In the genomic region with DNA sequence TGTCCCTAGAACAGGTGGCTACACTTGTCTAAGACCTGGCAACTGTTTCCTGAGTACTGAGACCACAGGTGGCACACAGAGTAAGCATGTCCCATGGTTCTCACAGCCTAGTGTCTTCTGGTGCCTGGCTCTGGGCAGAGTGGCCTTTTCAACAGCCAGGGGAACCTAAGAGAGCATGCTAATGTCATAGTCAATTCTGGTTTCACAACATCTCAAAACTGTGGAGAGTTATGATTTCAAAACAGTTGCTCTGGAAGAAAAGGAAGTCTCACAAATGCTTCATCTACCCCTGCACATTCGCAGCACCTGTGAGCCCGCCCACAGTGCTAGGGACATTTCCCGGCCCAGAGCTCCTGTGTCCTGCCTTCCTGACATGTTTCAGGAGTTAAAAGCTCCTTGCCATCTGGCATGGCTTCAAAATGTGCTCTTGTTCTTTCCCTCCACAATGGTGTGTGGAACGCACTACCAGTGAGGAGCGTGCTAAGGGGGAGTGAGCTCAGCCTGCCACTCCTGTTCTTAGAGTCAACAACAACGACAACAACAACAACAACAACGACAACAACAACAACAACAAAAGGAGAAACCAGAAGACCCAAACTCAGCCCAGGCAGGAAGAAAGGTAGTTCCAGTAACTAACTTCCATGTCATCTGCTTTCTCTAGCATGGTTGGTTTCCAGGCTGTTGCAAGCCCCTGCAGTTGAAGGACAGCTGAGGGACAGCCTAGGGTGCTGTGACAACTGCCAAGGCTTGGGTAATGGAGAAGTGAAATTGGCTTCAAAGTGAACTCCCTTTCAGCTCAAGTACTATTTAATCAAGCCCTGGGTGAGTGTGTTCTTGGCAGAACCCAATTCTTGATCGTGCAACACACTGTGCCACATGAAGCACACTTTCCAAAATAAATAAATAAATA, we compare ENCODE assay signal across 17 mouse cellular contexts. TPM values are rescaled to one million over a fixed set of nuclear protein-coding genes. Genes with fewer than 3 reads are reported as not detected.
DNase-seq lines count a peak whose midpoint lies in the region; ATAC-seq and TF ChIP-seq lines count a peak whose summit lies in the region.
"Had no signal": no experiment of that assay in that cellular context is flagged by ENCODE, and none has a peak within 500 bp of the region (broad histone marks: within the 10 kb centered on the region; RNA-seq: fewer than 3 reads in every experiment).

No protein-coding gene starts in this region.

- no peak for TF ChIP-seq CTCF in lung, postnatal 0 days (IDR thresholded peaks at IDR 0.05)
- TF ChIP-seq CTCF in lung, adult 2 months (IDR thresholded peaks at IDR 0.05; ENCODE audit: insufficient read depth, low read length): no peak
- no peak for TF ChIP-seq CTCF in bone marrow macrophage, adult 2 months (IDR thresholded peaks at IDR 0.05; ENCODE audit: low read depth, low read length)

- WGBS in lung, postnatal 0 days: 53% methylated on average over 8 of the region's 8 CpGs
- 56% methylated on average over 8 of the region's 8 CpGs for WGBS in lung, adult 2 months
- 84% methylated on average over 8 of the region's 8 CpGs for WGBS in liver, embryonic 13.5 days (ENCODE audit: insufficient replicate concordance)

- H3K4me1 ChIP-seq in lung, postnatal 0 days (ENCODE audit: insufficient read depth, low read depth, low read length): 0 out of 2 replicates have a peak, but pooled peaks cover 2% of the 10 kb centered on the region
- H3K4me1 ChIP-seq in lung, adult 2 months (ENCODE audit: control insufficient read depth, insufficient read depth, low read length): peaks cover 9% of the 10 kb centered on the region
- H3K4me1 ChIP-seq in bone marrow macrophage, adult 2 months (ENCODE audit: control insufficient read depth, insufficient read depth, low read length): peaks cover 70% of the 10 kb centered on the region
- H3K4me1 ChIP-seq in liver, embryonic 13.5 days (replicated peaks): peaks cover 64% of the 10 kb centered on the region
- H3K4me1 ChIP-seq: embryonic facial prominence, embryonic 10.5 days; forebrain, embryonic 10.5 days; hindbrain, embryonic 10.5 days; midbrain, embryonic 12.5 days had no signal

- H3K4me2 ChIP-seq in lung, postnatal 0 days (replicated peaks; ENCODE audit: low read depth, low read length): no peak overlapping the region
- no peak overlapping the region for H3K4me2 ChIP-seq in liver, embryonic 13.5 days
- H3K4me2 ChIP-seq: midbrain, embryonic 12.5 days had no signal

- H3K4me3 ChIP-seq in lung, postnatal 0 days (ENCODE audit: low read depth, low read length): no peak overlapping the region
- no peak overlapping the region for H3K4me3 ChIP-seq in lung, adult 2 months (replicated peaks; ENCODE audit: extremely low read depth, low read depth, low read length)
- H3K4me3 ChIP-seq in bone marrow macrophage, adult 2 months (ENCODE audit: insufficient read depth, low read length): no peak overlapping the region
- no peak overlapping the region for H3K4me3 ChIP-seq in liver, embryonic 13.5 days (replicated peaks)
- H3K4me3 ChIP-seq: embryonic facial prominence, embryonic 10.5 days; forebrain, embryonic 10.5 days; heart, adult 2 months; hindbrain, embryonic 10.5 days; midbrain, embryonic 12.5 days had no signal

- no peaks in the 10 kb centered on the region for H3K36me3 ChIP-seq in lung, postnatal 0 days (ENCODE audit: insufficient read depth, low read length)
- H3K36me3 ChIP-seq in liver, embryonic 13.5 days: peaks cover 27% of the 10 kb centered on the region
- H3K36me3 ChIP-seq: midbrain, embryonic 12.5 days had no signal

- TF ChIP-seq EP300 in lung, postnatal 0 days (IDR thresholded peaks at IDR 0.05): no peak

- H3K27ac ChIP-seq in lung, postnatal 0 days (ENCODE audit: low read length): no peak overlapping the region
- peak overlapping the region; percentile 84 for H3K27ac ChIP-seq in bone marrow macrophage, adult 2 months (ENCODE audit: insufficient read depth, low read depth, low read length)
- peak overlapping the region; percentile 99 for H3K27ac ChIP-seq in liver, embryonic 13.5 days
- H3K27ac ChIP-seq: embryonic facial prominence, embryonic 10.5 days; forebrain, embryonic 10.5 days; heart, adult 2 months; hindbrain, embryonic 10.5 days; midbrain, embryonic 12.5 days had no signal

- H3K9ac ChIP-seq in lung, postnatal 0 days (replicated peaks; ENCODE audit: low read depth): no peak overlapping the region
- no peak overlapping the region for H3K9ac ChIP-seq in liver, embryonic 13.5 days
- H3K9ac ChIP-seq: midbrain, embryonic 12.5 days had no signal

- TF ChIP-seq POLR2A in lung, adult 2 months (IDR thresholded peaks at IDR 0.05; ENCODE audit: borderline replicate concordance, extremely low read depth, low read depth, low read length): no peak
- TF ChIP-seq POLR2A in bone marrow macrophage, adult 2 months (IDR thresholded peaks at IDR 0.05; ENCODE audit: borderline replicate concordance, low read depth, low read length): no peak

- ATAC-seq in lung, postnatal 0 days: peak; percentile 66
- no peak for ATAC-seq in liver, embryonic 13.5 days (ENCODE audit: low read depth)
- ATAC-seq: intestine, postnatal 0 days had no signal

- H3K9me3 ChIP-seq in lung, postnatal 0 days (ENCODE audit: low read length): no peaks in the 10 kb centered on the region
- no peaks in the 10 kb centered on the region for H3K9me3 ChIP-seq in liver, embryonic 13.5 days (replicated peaks)
- H3K9me3 ChIP-seq: embryonic facial prominence, embryonic 10.5 days; forebrain, embryonic 10.5 days; hindbrain, embryonic 10.5 days; midbrain, embryonic 12.5 days had no signal

- no peaks in the 10 kb centered on the region for H3K27me3 ChIP-seq in lung, postnatal 0 days (replicated peaks; ENCODE audit: insufficient read depth, low read length)
- no peaks in the 10 kb centered on the region for H3K27me3 ChIP-seq in liver, embryonic 13.5 days
- H3K27me3 ChIP-seq: midbrain, embryonic 12.5 days had no signal

- peak; percentile 72 for DNase-seq in lung, postnatal 0 days (ENCODE audit: low spot score)
- DNase-seq in lung, adult 2 months: no peak
- DNase-seq in liver, embryonic 13.5 days: no peak
- DNase-seq in monocyte, adult 2 months (ENCODE audit: low read depth in 1 of 2, low spot score in 2 of 2): peak; percentile 32 to 49
- no peak for DNase-seq in embryo, embryonic 9.5 days (ENCODE audit: extremely low spot score)
- DNase-seq in cerebellum, postnatal 36 days: no peak
- DNase-seq: adrenal gland, postnatal 10 days; cerebellum, adult 8-10 months; heart, adult 2 months; kidney, postnatal 36 days; right cerebral cortex, adult 18-20 months had no signal

RNA-seq across cellular contexts. Expression of gene Tbc1d2b, which starts 37.6 kb away (rescaled TPM):
- polyA plus RNA-seq in lung, postnatal 0 days (2015; fragmentation: Nextera tagmentation; extraction: Ambion mirVana): 9.5 and 11.0 TPM in 2 replicates
- 40.7 and 46.4 TPM in 2 replicates for polyA plus RNA-seq in lung, adult 2 months (2012; rRNA removed)
- polyA plus RNA-seq in bone marrow macrophage, adult 2 months (2012; ENCODE audit: insufficient read depth, insufficient read length, missing spikeins): 49.1 and 55.0 TPM in 2 replicates
- 6.5 and 8.2 TPM in 2 replicates for polyA plus RNA-seq in liver, embryonic 13.5 days (2015; fragmentation: Nextera tagmentation; extraction: Ambion mirVana)

Comparison
In these comparisons a context has a peak if more than half of its experiments do, and no peak if none do; other contexts are left out.
1. DNase-seq: peak in lung, postnatal 0 days (single experiment) and monocyte, adult 2 months (2 of 2); none in lung, adult 2 months (single experiment), liver, embryonic 13.5 days (single experiment), embryo, embryonic 9.5 days (single experiment) and cerebellum, postnatal 36 days (0 of 2).